Mouse (Mus musculus) bone marrow, adult 2 months (tissue): Measurements from ENCODE around the gene Ccdc12. TPM values are rescaled to one million over a fixed set of nuclear protein-coding genes. Genes with fewer than 3 reads are reported as not detected.
A peak's percentile ranks its signal among the peaks of the same experiment; 100 is the strongest.

Experiments used
- H3K27ac ChIP-seq: fragments of 200-500 bp; 2 replicates; pipeline ENCODE4 v1.5.1; 2012; ENCODE audit warnings: low read depth, mild to moderate bottlenecking, control low read depth, inconsistent platforms, low read length; ENCODE audit not compliant: control insufficient read depth, poor library complexity, insufficient read depth
- H3K4me1 ChIP-seq: fragments of 200-500 bp; 2 replicates; pipeline ENCODE4 v1.6.1; 2011; ENCODE audit warnings: low read length; ENCODE audit not compliant: control insufficient read depth, insufficient read depth
- H3K4me3 ChIP-seq: fragments of 200-500 bp; replicated peaks from 2 replicates; pipeline ENCODE3; 2011; ENCODE audit warnings: mild to moderate bottlenecking, low read depth, low read length, control low read depth; ENCODE audit not compliant: control insufficient read depth
- CTCF ChIP-seq: fragments of 200-500 bp; IDR thresholded peaks from 2 replicates; pipeline ENCODE4 v1.5.1; 2011; ENCODE audit warnings: low read length, control low read depth; ENCODE audit not compliant: control insufficient read depth, insufficient read depth
- POLR2A ChIP-seq: fragments of 200-500 bp; IDR thresholded peaks from 2 replicates; pipeline ENCODE4 v1.6.1; 2011; ENCODE audit warnings: low read depth, mild to moderate bottlenecking, control low read depth, low read length, borderline replicate concordance; ENCODE audit not compliant: control insufficient read depth
- WGBS: fragments of 180-500 bp; shearing (Covaris S2); methylation state at CpG from one replicate; pipeline ENCODE4 v1.1.7; 2018; 5-methylcytosine and 5-hydroxymethylcytosine counted together
- polyA plus RNA-seq: library from polyadenylated mRNA; stranded (reverse); fragments of >200 nt; gene quantifications from 2 replicates; pipeline ENCODE4 v1.2.4, GENCODE M21; 2011; ENCODE audit warnings: low replicate concordance; ENCODE audit not compliant: missing spikeins, insufficient read depth, insufficient read length

Gene Ccdc12
- polyA plus RNA-seq, 1 experiment: 168 TPM

DNA sequence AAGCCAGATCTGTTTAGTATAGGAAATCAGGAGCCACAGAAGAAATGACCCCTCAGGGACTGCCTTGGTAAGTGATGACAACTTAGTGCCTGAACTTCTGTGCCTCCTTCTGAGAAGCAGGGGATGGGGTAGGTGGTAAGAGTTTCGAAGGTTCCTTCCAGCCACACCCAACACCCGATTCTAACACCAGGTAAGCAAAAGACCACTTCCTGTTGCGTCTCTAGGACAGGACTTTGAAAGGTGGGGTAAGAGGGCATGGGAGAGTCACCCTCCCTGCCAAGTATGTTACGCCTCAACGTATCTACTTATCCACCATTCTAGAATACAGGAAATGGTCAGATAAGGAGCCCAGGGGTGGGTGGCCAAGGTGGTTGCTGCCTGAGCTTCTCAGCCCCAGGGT lies 15.3 kb upstream of the Ccdc12 start:
- no peak overlapping the region for H3K4me3 ChIP-seq
- 34% methylated on average over 5 of the region's 5 CpGs for WGBS
- TF ChIP-seq POLR2A: no peak
- no peak for TF ChIP-seq CTCF
- H3K27ac ChIP-seq: peak overlapping the region; percentile 9; the same call in 1 of the 2 replicates
- H3K4me1 ChIP-seq: peaks cover 4% of the 10 kb centered on the region; the same call in 1 of the 2 replicates

GRCm38 (mm10) chr9:110642812-110643524 lies 13.3 kb upstream of the Ccdc12 start:
- Histone ChIP-seq H3K27ac (no peak overlapping the region), H3K4me1 (peaks cover 8% of the 10 kb centered on the region; the same call in 1 of the 2 replicates), H3K4me3 (peak overlapping the region; percentile 31)
- WGBS: 60% methylated on average over 5 of the region's 5 CpGs
- TF ChIP-seq CTCF (no peak), POLR2A (no peak)

- Histone ChIP-seq H3K4me3 (peak overlapping the region; percentile 18), H3K27ac (no peak overlapping the region), H3K4me1 (peaks cover 10% of the 10 kb centered on the region; the same call in 1 of the 2 replicates)
- WGBS: 69% methylated on average over 9 of the region's 9 CpGs
- TF ChIP-seq POLR2A (no peak), CTCF (no peak)
Measured at GRCm38 (mm10) chr9:110643787-110644186, 12.5 kb upstream of the Ccdc12 start.

GRCm38 (mm10) chr9:110644295-110644694 lies 12.0 kb upstream of the Ccdc12 start:
- H3K4me1 ChIP-seq: peaks cover 10% of the 10 kb centered on the region; the same call in 1 of the 2 replicates
- H3K27ac ChIP-seq: no peak overlapping the region
- WGBS: 67% methylated on average over 10 of the region's 10 CpGs
- peak overlapping the region; percentile 40 for H3K4me3 ChIP-seq
- TF ChIP-seq CTCF: no peak
- no peak for TF ChIP-seq POLR2A

GRCm38 (mm10) chr9:110645219-110645618 lies 11.1 kb upstream of the Ccdc12 start:
- TF ChIP-seq CTCF (no peak), POLR2A (no peak; the same call in 1 of the 2 replicates)
- Histone ChIP-seq H3K4me1 (peaks cover 10% of the 10 kb centered on the region; the same call in 1 of the 2 replicates), H3K27ac (peak overlapping the region; percentile 85), H3K4me3 (peak overlapping the region; percentile 76)
- 4% methylated on average over 9 of the region's 9 CpGs for WGBS

GRCm38 (mm10) chr9:110649775-110650174 lies 6.5 kb upstream of the Ccdc12 start:
- H3K4me3 ChIP-seq: no peak overlapping the region
- TF ChIP-seq POLR2A (no peak), CTCF (no peak)
- no peak overlapping the region for H3K27ac ChIP-seq
- peaks cover 12% of the 10 kb centered on the region for H3K4me1 ChIP-seq

DNA sequence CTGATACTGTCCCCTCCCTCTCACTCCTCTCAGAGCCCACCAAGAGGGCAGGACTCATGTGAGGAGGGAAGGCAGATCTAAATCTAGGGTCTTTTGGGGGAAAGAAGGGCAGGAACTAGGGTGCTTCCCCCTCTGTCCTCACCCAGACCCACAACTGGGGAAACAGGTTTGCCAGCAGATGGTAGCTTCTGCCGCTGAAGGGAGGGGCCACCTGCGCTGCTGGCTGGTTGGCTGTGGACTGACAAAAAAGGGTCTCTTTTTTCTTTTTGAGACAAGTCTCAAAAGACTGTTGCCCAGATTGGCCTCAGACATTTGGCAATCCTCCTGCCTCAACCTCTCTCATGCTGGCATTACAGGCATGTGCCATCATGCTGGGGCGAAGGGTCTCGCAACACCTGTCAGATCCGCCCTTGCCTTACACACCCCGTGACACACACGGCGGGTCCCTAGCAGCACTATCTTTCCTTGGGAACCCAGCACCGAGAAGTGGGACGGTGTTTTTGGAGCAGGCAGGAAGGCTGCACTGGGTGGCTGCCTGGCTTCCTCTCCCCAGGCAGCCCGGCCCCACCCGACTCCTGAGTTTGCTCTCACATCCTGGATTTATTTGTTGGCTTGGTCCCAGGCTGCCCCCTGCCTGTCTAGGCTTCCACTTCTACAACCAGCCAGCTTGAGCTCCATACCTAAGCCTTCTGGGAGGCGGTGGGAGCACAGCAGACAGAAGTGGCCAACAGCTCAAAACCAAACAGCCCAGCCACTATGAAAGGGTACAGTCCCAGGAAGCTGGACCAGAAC lies 4.2 kb upstream of the Ccdc12 start:
- TF ChIP-seq POLR2A (0 out of 2 replicates have a peak, but pooled peaks have one; percentile 27), CTCF (peak; percentile 23; the same call in 1 of the 2 replicates)
- 1% methylated on average over 13 of the region's 13 CpGs for WGBS
- peaks cover 9% of the 10 kb centered on the region for H3K4me1 ChIP-seq
- H3K27ac ChIP-seq: peak overlapping the region; percentile 73
- H3K4me3 ChIP-seq: peak overlapping the region; percentile 77
